In the genomic region with DNA sequence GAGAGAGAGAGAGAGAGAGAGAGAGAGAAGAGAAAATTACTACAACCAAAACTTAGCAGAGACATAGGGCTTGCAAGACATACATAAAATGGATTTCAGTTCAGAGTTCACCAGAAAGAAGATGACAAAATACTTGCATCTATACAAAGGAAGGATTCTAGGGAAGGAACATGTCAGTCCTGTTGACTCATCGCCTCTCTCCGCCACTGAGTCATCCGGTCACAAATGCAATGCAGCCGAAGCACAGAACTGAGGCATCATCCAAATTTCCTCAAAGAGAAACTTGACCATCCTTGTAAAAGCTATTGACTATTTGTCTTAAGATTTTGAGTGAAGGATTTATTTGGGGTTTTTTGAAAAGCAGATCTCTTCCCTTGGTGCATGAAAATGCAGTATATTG, we compare ENCODE assay signal across 18 mouse cellular contexts.
A peak's percentile ranks its signal among the peaks of the same experiment; 100 is the strongest.
DNase-seq lines count a peak whose midpoint lies in the region; ATAC-seq and TF ChIP-seq lines count a peak whose summit lies in the region.
"Had no signal": no experiment of that assay in that cellular context is flagged by ENCODE, and none has a peak within 500 bp of the region (broad histone marks: within the 10 kb centered on the region; RNA-seq: fewer than 3 reads in every experiment).

No protein-coding gene starts in this region.

- H3K27me3 ChIP-seq in liver, adult 2 months (ENCODE audit: control insufficient read depth, insufficient read depth, low read length): no peaks in the 10 kb centered on the region
- H3K27me3 ChIP-seq in midbrain, embryonic 15.5 days (replicated peaks): no peaks in the 10 kb centered on the region
- H3K27me3 ChIP-seq: forebrain, embryonic 13.5 days; heart, embryonic 13.5 days; hindbrain, embryonic 15.5 days had no signal

- H3K9ac ChIP-seq in liver, adult 2 months (ENCODE audit: low read depth, low read length): no peak overlapping the region
- H3K9ac ChIP-seq in midbrain, embryonic 15.5 days: no peak overlapping the region
- H3K9ac ChIP-seq: forebrain, embryonic 13.5 days; forebrain, postnatal 0 days; heart, embryonic 13.5 days; hindbrain, embryonic 15.5 days had no signal

- no peak for ATAC-seq in midbrain, embryonic 15.5 days (replicated peaks)
- ATAC-seq: forebrain, embryonic 13.5 days; forebrain, postnatal 0 days had no signal

- H3K9me3 ChIP-seq in midbrain, embryonic 15.5 days: no peaks in the 10 kb centered on the region
- H3K9me3 ChIP-seq: embryonic facial prominence, embryonic 10.5 days; forebrain, embryonic 13.5 days; heart, embryonic 13.5 days; hindbrain, embryonic 15.5 days had no signal

- H3K4me2 ChIP-seq in midbrain, embryonic 15.5 days: no peak overlapping the region
- H3K4me2 ChIP-seq: forebrain, embryonic 13.5 days; heart, embryonic 13.5 days; hindbrain, embryonic 15.5 days had no signal

- peaks cover 10% of the 10 kb centered on the region; the same call in 1 of the 2 replicates for H3K79me2 ChIP-seq in liver, adult 2 months (ENCODE audit: control insufficient read depth, insufficient read depth, low read length)

- H3K27ac ChIP-seq in liver, adult 2 months (replicated peaks; ENCODE audit: insufficient read depth, low read depth, low read length): peak overlapping the region; percentile 62; the same call in 1 of the 2 replicates
- no peak overlapping the region for H3K27ac ChIP-seq in midbrain, embryonic 15.5 days
- H3K27ac ChIP-seq: embryonic facial prominence, embryonic 10.5 days; forebrain, embryonic 13.5 days; heart, embryonic 13.5 days; hindbrain, embryonic 15.5 days had no signal

- no peak for TF ChIP-seq CTCF in liver, adult 2 months (IDR thresholded peaks at IDR 0.05; ENCODE audit: low read depth, low read length)

- H3K4me1 ChIP-seq in liver, adult 2 months (ENCODE audit: control insufficient read depth, insufficient read depth, low read length): peaks cover 26% of the 10 kb centered on the region
- H3K4me1 ChIP-seq in midbrain, embryonic 15.5 days: no peaks in the 10 kb centered on the region
- H3K4me1 ChIP-seq: heart, embryonic 13.5 days; hindbrain, embryonic 15.5 days had no signal

- no peak for TF ChIP-seq POLR2A in liver, adult 2 months (IDR thresholded peaks at IDR 0.05; ENCODE audit: extremely low read depth, insufficient read depth, low read length)

- DNase-seq in adrenal gland, postnatal 25 days: peak; percentile 7
- no peak for DNase-seq in adrenal gland, adult 18-20 months (ENCODE audit: low spot score in 2 of 2)
- DNase-seq in liver, adult 2 months (ENCODE audit: extremely low read depth, low read depth, low spot score): no peak
- DNase-seq in liver (no peak), 3T3-L1 (ENCODE audit: low read depth, low spot score) (peak; percentile 40), NIH3T3 (ENCODE audit: low read depth) (peak; percentile 27)
- DNase-seq in kidney, postnatal 10 days: no peak
- DNase-seq: cerebellum, adult 2 months; cerebellum, postnatal 10 days; forebrain, postnatal 0 days; gastrocnemius, postnatal 36 days; heart, adult 11 months; heart, postnatal 36 days had no signal

- H3K36me3 ChIP-seq in liver, adult 2 months (ENCODE audit: control insufficient read depth, insufficient read depth, low read length): peaks cover 14% of the 10 kb centered on the region
- H3K36me3 ChIP-seq in midbrain, embryonic 15.5 days (replicated peaks): no peaks in the 10 kb centered on the region
- H3K36me3 ChIP-seq: embryonic facial prominence, embryonic 10.5 days; heart, embryonic 13.5 days; hindbrain, embryonic 15.5 days had no signal

- H3K4me3 ChIP-seq in liver, adult 2 months (ENCODE audit: insufficient read depth, low read depth, low read length): no peak overlapping the region
- H3K4me3 ChIP-seq in midbrain, embryonic 15.5 days: no peak overlapping the region
- H3K4me3 ChIP-seq: embryonic facial prominence, embryonic 10.5 days; forebrain, embryonic 13.5 days; heart, embryonic 13.5 days; hindbrain, embryonic 15.5 days had no signal

- 85% methylated on average over 4 of the region's 4 CpGs for WGBS in liver, adult 2 months
- 94% methylated on average over 4 of the region's 4 CpGs for WGBS in midbrain, embryonic 15.5 days

Comparison
In these comparisons a context has a peak if more than half of its experiments do, and no peak if none do; other contexts are left out.
1. DNase-seq: peak in adrenal gland, postnatal 25 days (single experiment), 3T3-L1 (single experiment) and NIH3T3 (single experiment); none in adrenal gland, adult 18-20 months (0 of 2), liver, adult 2 months (single experiment), liver (single experiment) and kidney, postnatal 10 days (single experiment).